Mouse (Mus musculus) splenic B cell, adult 2 months (primary cell): ENCODE data around the gene Gpsm2.
"Not testable (repeated sequence)": the region's sequence is repeated elsewhere in the genome, so short reads cannot be mapped to it uniquely, and the experiment has no call there.

Source experiments
- DNase-seq: peaks from one replicate; pipeline ENCODE4 v3.0.0-alpha.2; 2011; ENCODE audit warnings: low read depth, low spot score
- H3K27me3 ChIP-seq: 2 replicates; pipeline ENCODE4 v1.6.1; 2012; ENCODE audit warnings: mild to moderate bottlenecking, low read length, moderate library complexity, mixed read lengths; ENCODE audit not compliant: control insufficient read depth, poor library complexity, insufficient read depth, severe bottlenecking
- H3K36me3 ChIP-seq: 2 replicates; pipeline ENCODE4 v1.6.1; 2012; ENCODE audit warnings: mild to moderate bottlenecking, low read length, moderate library complexity, mixed read lengths; ENCODE audit not compliant: control insufficient read depth, poor library complexity, insufficient read depth, severe bottlenecking

The Gpsm2 gene

GRCm38 (mm10) chr3:108655486-108655885, 66.6 kb downstream of the Gpsm2 start:
- no peak for DNase-seq
- no peaks in the 10 kb centered on the region for H3K27me3 ChIP-seq
- 0 out of 2 replicates have a peak, but pooled peaks cover 2% of the 10 kb centered on the region for H3K36me3 ChIP-seq

- peak; percentile 40 for DNase-seq
- no peaks in the 10 kb centered on the region for H3K27me3 ChIP-seq
- no peaks in the 10 kb centered on the region for H3K36me3 ChIP-seq
These were observed 67.5 kb downstream of the Gpsm2 start for GRCm38 (mm10) chr3:108654566-108654965.

GRCm38 (mm10) chr3:108653710-108654379, 68.3 kb downstream of the Gpsm2 start, which contains the start of gene Clcc1:
TSS of gene Clcc1 (plus strand) at chr3:108653913.
- Histone ChIP-seq H3K27me3 (no peaks in the 10 kb centered on the region), H3K36me3 (no peaks in the 10 kb centered on the region)
- DNase-seq = peak; percentile 94

GRCm38 (mm10) chr3:108652866-108653642, 69.1 kb downstream of the Gpsm2 start:
- Histone ChIP-seq H3K27me3 (no peaks in the 10 kb centered on the region), H3K36me3 (no peaks in the 10 kb centered on the region)
- peak; percentile 63 for DNase-seq

GRCm38 (mm10) chr3:108647681-108648080, 74.4 kb downstream of the Gpsm2 start:
- not testable (repeated sequence) for DNase-seq, H3K36me3 ChIP-seq, H3K27me3 ChIP-seq

GRCm38 (mm10) chr3:108646036-108646435, 76.1 kb downstream of the Gpsm2 start:
- no peaks in the 10 kb centered on the region for H3K27me3 ChIP-seq
- DNase-seq = no peak
- H3K36me3 ChIP-seq = peaks cover 2% of the 10 kb centered on the region; the same call in 1 of the 2 replicates

GRCm38 (mm10) chr3:108644856-108645255, 77.3 kb downstream of the Gpsm2 start:
- no peaks in the 10 kb centered on the region for H3K27me3 ChIP-seq
- no peak for DNase-seq
- H3K36me3 ChIP-seq = peaks cover 2% of the 10 kb centered on the region; the same call in 1 of the 2 replicates

- no peaks in the 10 kb centered on the region for H3K27me3 ChIP-seq
- DNase-seq = no peak
- H3K36me3 ChIP-seq = peaks cover 4% of the 10 kb centered on the region; the same call in 1 of the 2 replicates
These were observed 81.1 kb downstream of the Gpsm2 start for GRCm38 (mm10) chr3:108640998-108641397.

- no peaks in the 10 kb centered on the region for H3K27me3 ChIP-seq
- peaks cover 2% of the 10 kb centered on the region; the same call in 1 of the 2 replicates for H3K36me3 ChIP-seq
- peak; percentile 55 for DNase-seq
These were observed 82.7 kb downstream of the Gpsm2 start for GRCm38 (mm10) chr3:108639412-108639811.

GRCm38 (mm10) chr3:108634761-108635160, 87.3 kb downstream of the Gpsm2 start:
- Histone ChIP-seq H3K27me3 (no peaks in the 10 kb centered on the region), H3K36me3 (peaks cover 4% of the 10 kb centered on the region)
- no peak for DNase-seq
